In genomic region chr19:4175368-4175947, GRCm38 (mm10) we compare ENCODE assay signal across 7 mouse cellular contexts. TPM values are rescaled to one million over a fixed set of nuclear protein-coding genes. Genes with fewer than 3 reads are reported as not detected.
DNase-seq lines count a peak whose midpoint lies in the region; ATAC-seq and TF ChIP-seq lines count a peak whose summit lies in the region.

Gene Carns1 (minus strand): TSS chr19:4175479.

- peak; percentile 44 for DNase-seq in right cerebral cortex, adult 18-20 months
- no peak for DNase-seq in right cerebral cortex, postnatal 10 days (ENCODE audit: low spot score in 2 of 2)
- DNase-seq in forebrain, embryonic 10.5 days (ENCODE audit: extremely low spot score, low spot score), result no peak
- peak; percentile 77 to 80 for DNase-seq in heart, postnatal 10 days
- DNase-seq in right cerebral cortex, postnatal 36 days (ENCODE audit: low spot score in 2 of 2), result no peak

- peaks cover 28% of the 10 kb centered on the region for H3K4me1 ChIP-seq in forebrain, embryonic 10.5 days
- H3K4me1 ChIP-seq in liver, embryonic 16.5 days (ENCODE audit: control insufficient read depth, low read depth, low read length), result peaks cover 6% of the 10 kb centered on the region
- peaks cover 5% of the 10 kb centered on the region for H3K4me1 ChIP-seq in small intestine, adult 2 months (ENCODE audit: control insufficient read depth, insufficient read depth, insufficient read length, low read length)

- H3K27me3 ChIP-seq in forebrain, embryonic 10.5 days (ENCODE audit: poor library complexity, severe bottlenecking), result peaks cover 40% of the 10 kb centered on the region
- no peaks in the 10 kb centered on the region for H3K27me3 ChIP-seq in liver, embryonic 16.5 days (ENCODE audit: control insufficient read depth, insufficient read depth, low read depth, low read length)
- H3K27me3 ChIP-seq in small intestine, adult 2 months (ENCODE audit: control insufficient read depth, insufficient read depth, low read length), result no peaks in the 10 kb centered on the region

- no peaks in the 10 kb centered on the region for H3K9me3 ChIP-seq in forebrain, embryonic 10.5 days
- no peaks in the 10 kb centered on the region for H3K9me3 ChIP-seq in liver, embryonic 16.5 days (replicated peaks; ENCODE audit: control insufficient read depth, low read length)

- no peak within 1 kb of the TSS for H3K9ac ChIP-seq in liver, embryonic 16.5 days (ENCODE audit: low read depth, low read length)

- WGBS in forebrain, embryonic 10.5 days, result 4% methylated on average over 11 of the region's 11 CpGs
- WGBS in liver, embryonic 16.5 days (ENCODE audit: insufficient replicate concordance), result 22% methylated on average over 11 of the region's 11 CpGs
- WGBS in small intestine, adult 2 months, result 10% methylated on average over 11 of the region's 11 CpGs

- intact Hi-C loops in heart, postnatal 10 days (cut with DNase I), result no loop called here

- no peak for TF ChIP-seq POLR2A in small intestine, adult 2 months (IDR thresholded peaks at IDR 0.05; ENCODE audit: low read depth, low read length)

- ATAC-seq in liver, embryonic 16.5 days (ENCODE audit: low read depth), result peak; percentile 26; the same call in 1 of the 2 replicates

- H3K36me3 ChIP-seq in forebrain, embryonic 10.5 days (replicated peaks), result no peaks in the 10 kb centered on the region
- H3K36me3 ChIP-seq in liver, embryonic 16.5 days (ENCODE audit: control insufficient read depth, insufficient read depth), result no peaks in the 10 kb centered on the region
- H3K36me3 ChIP-seq in small intestine, adult 2 months (ENCODE audit: control insufficient read depth, insufficient read depth, low read length), result no peaks in the 10 kb centered on the region

- peak within 1 kb of the TSS; percentile 38; the same call in 1 of the 2 replicates for H3K4me2 ChIP-seq in liver, embryonic 16.5 days (ENCODE audit: low read depth, low read length)

- peak within 1 kb of the TSS; percentile 31 for H3K4me3 ChIP-seq in forebrain, embryonic 10.5 days
- H3K4me3 ChIP-seq in liver, embryonic 16.5 days (ENCODE audit: low read depth, low read length), result no peak within 1 kb of the TSS
- peak within 1 kb of the TSS; percentile 17; the same call in 1 of the 2 replicates for H3K4me3 ChIP-seq in small intestine, adult 2 months (ENCODE audit: low read depth, low read length)

- peak within 1 kb of the TSS; percentile 62 for H3K27ac ChIP-seq in forebrain, embryonic 10.5 days
- no peak within 1 kb of the TSS for H3K27ac ChIP-seq in liver, embryonic 16.5 days (ENCODE audit: low read length)
- H3K27ac ChIP-seq in small intestine, adult 2 months (ENCODE audit: insufficient read depth, low read depth, low read length), result no peak within 1 kb of the TSS

- no peak for TF ChIP-seq CTCF in small intestine, adult 2 months (IDR thresholded peaks at IDR 0.05; ENCODE audit: extremely low read depth, insufficient read length, insufficient replicate concordance, low read depth, low read length)

RNA-seq across cellular contexts. Expression of gene Carns1, which starts in this region (rescaled TPM):
- 2.5 TPM in 2 replicates for polyA plus RNA-seq in forebrain, embryonic 10.5 days (2016; fragmentation: Nextera tagmentation; extraction: Ambion mirVana)
- 10 to 100 TPM; 40.2 to 53.6 TPM for total RNA-seq in heart, postnatal 10 days (2021)
- polyA plus RNA-seq in liver, embryonic 16.5 days (2015; fragmentation: Nextera tagmentation; extraction: Ambion mirVana), result 0.49 and 0.67 TPM in 2 replicates
- polyA plus RNA-seq in small intestine, adult 2 months (2012; rRNA removed), result 3.7 and 4.4 TPM in 2 replicates

Comparison
In these comparisons a context has a peak if more than half of its experiments do, and no peak if none do; other contexts are left out.
1. DNase-seq: peak in right cerebral cortex, adult 18-20 months (single experiment) and heart, postnatal 10 days (2 of 2); none in right cerebral cortex, postnatal 10 days (0 of 2), forebrain, embryonic 10.5 days (single experiment) and right cerebral cortex, postnatal 36 days (0 of 2).
2. Peak in ATAC-seq and H3K4me2 ChIP-seq in liver, embryonic 16.5 days; RNA of the gene not detected or under 1 TPM.